Mouse (Mus musculus) CD8-positive naive resting alpha-beta T cell, adult 2 months (primary cell): ENCODE data around the gene Adam19.
"Not testable (repeated sequence)": the region's sequence is repeated elsewhere in the genome, so short reads cannot be mapped to it uniquely, and the experiment has no call there.

ENCODE experiments used
- DNase-seq, 2 experiments: peaks; one replicate each; pipeline ENCODE4 v3.0.0; 2022; ENCODE audit warnings: low read depth in 2 of 2, low spot score in 2 of 2

The Adam19 gene

GRCm38 (mm10) chr11:46127621-46128547, 72.1 kb downstream of the Adam19 start:
- DNase-seq, result no peak

- peak; percentile 76 to 87 for DNase-seq
These were observed 72.8 kb downstream of the Adam19 start for GRCm38 (mm10) chr11:46128548-46128945.

DNA sequence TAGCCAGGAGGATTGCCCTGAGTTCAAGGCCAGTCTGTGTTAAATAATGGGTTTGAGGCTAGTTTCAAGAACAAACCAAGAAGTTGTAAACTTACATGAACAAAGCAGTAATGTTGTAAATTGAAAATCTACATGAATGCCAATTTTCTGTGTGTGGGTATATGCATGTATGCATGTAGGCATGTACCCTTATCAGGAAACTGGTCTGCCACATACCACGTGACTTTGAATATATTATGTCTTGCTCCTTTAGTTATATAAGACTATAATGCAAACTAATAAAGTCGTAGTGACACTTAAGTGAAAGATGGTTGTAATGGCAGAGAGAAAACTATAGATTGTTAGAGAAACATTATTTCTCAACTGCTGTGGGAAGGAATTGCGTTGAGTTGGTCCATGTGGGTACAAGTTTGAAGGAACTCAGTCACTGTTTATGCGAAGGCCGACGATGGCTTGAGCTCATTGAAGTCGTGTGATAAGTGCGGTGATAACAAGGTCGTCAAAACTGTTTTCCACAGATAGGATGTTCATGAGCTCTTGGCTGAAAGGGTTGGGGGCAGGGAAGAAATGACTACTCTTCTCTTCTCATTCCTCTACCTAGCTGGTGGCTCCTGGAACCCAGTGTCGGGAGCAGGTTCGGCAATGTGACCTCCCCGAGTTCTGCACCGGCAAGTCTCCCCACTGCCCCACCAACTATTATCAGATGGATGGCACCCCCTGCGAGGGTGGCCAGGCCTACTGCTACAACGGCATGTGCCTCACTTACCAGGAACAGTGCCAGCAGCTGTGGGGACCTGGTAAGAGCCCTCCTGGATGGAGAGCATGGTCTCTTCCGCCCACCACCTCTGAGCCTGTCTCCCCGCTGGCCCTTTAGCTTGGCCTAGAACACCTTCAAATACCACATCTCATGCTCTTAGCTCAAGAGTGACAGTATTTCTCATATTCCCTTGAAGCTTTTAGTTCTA, 75.5 kb downstream of the Adam19 start:
- DNase-seq, result no peak

GRCm38 (mm10) chr11:46134899-46135298, 79.1 kb downstream of the Adam19 start:
- no peak for DNase-seq

DNA sequence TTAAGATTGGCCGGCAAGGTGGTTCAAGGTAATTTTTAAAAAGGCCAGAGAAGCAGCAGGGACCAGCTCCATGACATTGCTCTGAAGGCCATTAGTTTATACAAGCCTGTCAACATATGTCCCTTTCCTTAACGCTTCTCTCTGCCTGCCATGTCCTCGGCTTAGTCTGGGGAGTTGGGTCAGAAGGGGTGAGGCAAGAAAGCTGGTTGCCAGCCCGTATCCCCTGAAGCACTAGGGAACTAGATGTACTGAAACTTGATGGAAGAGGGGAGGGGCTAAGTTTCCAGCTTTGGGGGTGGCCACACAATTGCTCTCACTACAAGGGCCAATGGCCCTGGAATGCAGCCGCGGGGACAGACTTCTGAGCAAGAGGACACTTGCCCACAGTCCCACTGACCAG, 87.5 kb downstream of the Adam19 start:
- no peak for DNase-seq

DNA sequence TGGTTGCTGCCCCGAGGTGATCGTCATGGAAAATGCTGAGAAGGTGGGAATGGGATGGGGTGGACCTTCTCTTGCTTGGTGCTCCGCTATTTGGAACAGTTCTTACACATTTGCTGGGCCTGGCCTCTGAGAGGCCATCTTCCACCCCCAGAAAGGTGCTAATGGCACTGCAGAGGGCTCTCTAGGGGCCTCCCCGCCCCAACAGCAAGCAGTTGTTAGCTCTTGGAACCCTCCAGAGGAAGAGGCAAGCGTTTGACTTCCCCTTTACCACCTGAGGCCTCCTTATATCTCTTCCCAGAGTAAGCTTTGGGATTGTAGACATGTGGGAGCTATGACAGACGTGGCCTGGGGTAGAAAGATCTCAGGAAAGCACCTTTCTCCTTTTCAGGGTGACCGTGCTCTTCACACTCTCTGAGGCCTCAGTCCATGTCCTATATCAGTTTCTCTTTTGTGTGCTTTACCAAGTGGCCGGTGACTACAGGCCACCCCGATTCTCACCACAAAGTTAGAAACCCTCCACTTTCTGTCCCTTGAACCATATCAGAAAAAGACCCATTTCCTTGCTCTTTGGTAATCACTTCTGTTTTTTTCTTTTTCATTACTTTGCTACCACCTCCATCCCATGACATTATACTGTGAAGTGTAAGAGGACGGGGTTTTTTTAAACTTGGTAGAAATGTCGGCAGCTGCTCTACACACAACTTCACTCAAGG, 89.5 kb downstream of the Adam19 start:
- no peak for DNase-seq

DNA sequence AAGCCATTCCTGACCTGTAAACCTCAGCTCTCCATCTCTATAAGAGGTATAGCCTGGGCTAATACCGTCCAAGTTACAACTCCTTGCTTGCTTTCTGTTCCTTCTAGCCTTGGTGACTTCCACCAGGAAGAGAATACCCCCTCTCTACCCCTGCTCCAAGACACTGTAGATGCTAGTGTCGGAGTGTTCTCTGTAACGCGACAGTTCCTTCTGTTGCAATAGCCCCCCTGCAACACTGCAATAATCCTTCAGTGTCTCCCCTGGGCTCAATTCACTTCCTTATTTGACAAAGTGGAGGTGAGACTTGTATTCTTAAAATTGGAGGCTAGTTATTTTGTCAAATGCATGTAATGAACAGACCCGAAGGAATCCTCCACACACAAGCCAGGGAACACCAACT, 90.8 kb downstream of the Adam19 start:
- DNase-seq, result no peak

DNA sequence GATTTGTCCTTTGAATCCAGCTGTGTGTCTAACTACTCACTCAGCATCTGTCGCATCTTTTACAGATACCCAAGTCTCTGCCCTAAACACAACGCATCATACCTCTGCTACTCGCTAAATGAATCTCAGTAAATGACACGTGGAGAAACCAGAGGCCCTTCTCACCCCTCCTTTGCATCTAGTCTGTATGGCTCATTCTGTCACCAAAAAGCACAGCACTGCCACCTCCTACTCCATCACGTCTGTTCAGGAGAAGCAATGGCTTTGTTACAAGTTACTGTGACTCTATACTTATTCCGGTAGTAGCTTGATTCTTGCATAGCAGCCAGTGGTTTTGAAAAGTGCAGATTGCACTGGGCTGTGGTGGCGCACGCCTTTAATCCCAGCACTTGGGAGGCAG, 101.2 kb downstream of the Adam19 start:
- DNase-seq, result no peak

DNA sequence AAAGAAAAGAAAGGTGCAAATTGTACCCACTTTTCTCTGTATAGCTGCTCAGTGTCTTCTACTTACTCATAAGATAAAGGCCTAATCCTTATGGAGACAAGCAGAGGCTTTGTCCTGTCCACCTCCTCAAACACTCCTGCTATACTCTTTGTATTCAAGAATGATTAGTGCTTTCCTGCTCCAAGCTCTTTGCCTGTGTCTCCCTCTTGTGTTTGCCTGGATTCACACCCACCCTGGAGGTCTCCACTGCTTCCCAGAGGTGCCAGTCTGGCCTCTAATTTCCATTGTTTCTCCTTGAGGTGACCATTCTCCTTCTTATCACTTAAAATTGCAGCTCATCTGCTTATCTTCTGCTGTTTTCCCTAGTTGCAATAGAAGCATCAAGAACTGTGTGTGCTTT, 101.7 kb downstream of the Adam19 start:
- no peak for DNase-seq

GRCm38 (mm10) chr11:46165866-46166585, 110.2 kb downstream of the Adam19 start, which contains the start of gene Nipal4:
Gene Nipal4, minus strand, starts transcription at chr11:46166508.
- no peak for DNase-seq

- no peak for DNase-seq
These were observed 112.7 kb downstream of the Adam19 start for GRCm38 (mm10) chr11:46168506-46168905.

- no peak for DNase-seq
These were observed 114.1 kb downstream of the Adam19 start for GRCm38 (mm10) chr11:46169908-46170307.

DNA sequence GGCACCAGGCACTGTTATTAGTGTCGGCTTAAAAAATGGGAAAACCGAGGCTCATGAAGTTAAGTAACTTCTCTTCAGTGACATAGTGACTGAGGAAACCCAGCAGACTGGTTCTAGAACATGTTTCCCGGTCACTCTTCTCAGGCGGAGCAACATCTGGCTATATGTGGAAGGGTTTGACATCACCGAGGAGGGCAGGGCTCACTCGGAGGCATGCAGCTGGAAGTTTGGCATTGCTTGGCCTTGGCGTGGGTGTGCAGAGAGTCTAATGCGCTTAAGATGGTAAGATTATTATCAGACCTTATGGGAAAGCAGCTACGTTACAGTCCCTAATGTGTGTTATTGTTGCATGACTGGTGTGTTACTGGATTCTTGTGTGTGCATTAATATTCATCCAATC, 116.3 kb downstream of the Adam19 start:
- DNase-seq, result no peak

- DNase-seq, result no peak
These were observed 120.4 kb downstream of the Adam19 start for GRCm38 (mm10) chr11:46176155-46176554.

- DNase-seq, result no peak
These were observed 121.7 kb downstream of the Adam19 start for GRCm38 (mm10) chr11:46177246-46178043.

DNA sequence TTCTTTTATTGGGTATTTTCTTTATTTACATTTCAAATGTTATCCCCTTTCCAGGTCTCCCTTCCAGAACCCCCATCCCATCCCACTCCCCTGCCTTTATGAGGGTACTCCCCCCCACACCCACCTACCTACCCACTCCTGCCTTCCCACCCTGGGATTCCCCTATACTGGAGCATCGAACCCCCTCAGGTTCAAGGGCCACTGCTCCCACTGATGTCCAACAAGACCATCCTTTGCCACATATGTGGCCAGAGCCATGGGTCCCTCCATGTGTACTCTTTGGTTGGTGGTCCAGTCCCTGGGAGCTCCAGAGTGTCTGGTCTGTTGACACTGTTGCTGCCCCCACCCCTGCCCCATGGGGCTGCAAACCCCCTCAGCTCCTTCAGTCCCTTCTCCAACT, 126.2 kb downstream of the Adam19 start:
- not testable (repeated sequence) for DNase-seq

DNA sequence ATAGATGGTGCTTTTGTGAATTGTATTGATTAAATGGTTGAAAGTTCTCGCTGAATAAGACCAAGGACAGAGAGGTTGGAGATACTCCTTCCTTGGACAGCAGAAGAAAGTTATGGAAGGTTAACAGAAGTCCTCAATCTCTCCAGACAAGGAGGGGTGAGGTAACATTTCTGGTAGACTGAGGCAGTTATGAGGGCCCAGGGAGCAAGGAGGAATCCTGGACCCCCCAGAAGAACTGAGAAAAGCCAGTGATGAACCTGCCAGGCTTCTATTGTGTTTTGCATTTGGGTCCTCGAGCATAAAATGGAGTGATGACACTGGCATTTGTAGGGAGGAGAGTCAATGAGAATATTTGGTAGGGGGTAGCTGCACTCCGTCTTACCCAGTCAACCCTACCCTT, 129.2 kb downstream of the Adam19 start:
- no peak for DNase-seq

DNA sequence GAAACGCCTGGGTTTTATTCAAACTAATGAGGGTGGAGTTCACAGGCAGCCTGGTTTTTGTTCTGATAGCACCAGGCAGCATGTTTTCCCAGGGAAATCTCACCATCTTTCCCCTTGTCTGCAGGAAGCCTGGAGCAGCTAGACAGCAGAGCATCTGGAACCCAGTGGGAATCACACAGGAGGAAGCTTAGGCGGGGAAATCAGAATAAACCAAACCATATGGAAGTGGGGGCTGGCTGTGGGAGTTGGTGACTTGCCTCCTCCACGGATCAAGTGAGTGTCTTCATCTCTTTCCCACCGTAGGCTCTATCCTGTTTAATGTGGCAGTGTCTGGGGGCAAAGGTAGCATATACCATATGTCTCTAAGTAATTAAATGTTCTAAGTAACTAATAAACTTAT, 129.7 kb downstream of the Adam19 start:
- DNase-seq, result no peak

DNA sequence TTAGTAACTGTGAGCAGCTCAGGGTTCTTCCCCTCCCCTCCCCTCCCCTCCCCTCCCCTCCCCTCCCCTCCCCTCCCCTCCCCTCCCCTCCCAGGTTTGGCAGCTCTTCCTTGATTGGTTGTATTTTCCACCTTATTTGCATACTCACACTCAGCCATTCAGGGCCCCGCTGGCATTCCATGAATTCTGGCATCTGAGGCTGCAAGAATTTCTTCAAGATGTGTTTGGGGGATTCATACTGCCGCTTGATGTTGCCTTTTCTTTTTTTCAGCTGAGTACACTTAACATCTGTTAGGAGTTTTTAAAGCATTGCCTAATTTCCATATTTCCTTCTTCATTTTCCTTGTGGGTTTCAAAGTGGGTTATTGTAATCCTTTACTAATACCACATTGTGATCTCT, 132.5 kb downstream of the Adam19 start:
- DNase-seq, result no peak

GRCm38 (mm10) chr11:46194175-46194574, 138.4 kb downstream of the Adam19 start:
- DNase-seq, result no peak
